Mouse (Mus musculus) mouse trophoblast stem cell (cell line): ENCODE results near the gene Cdkl4.

Experiments used
- in situ Hi-C, 2 experiments: fragments of 300-500 bp; cut with MseI, MboI; formaldehyde crosslinking; loops; 2 replicates in 1 of 2; 3 replicates in 1 of 2; pipeline ENCODE4 v1.15.1; 2025

The Cdkl4 gene

DNA sequence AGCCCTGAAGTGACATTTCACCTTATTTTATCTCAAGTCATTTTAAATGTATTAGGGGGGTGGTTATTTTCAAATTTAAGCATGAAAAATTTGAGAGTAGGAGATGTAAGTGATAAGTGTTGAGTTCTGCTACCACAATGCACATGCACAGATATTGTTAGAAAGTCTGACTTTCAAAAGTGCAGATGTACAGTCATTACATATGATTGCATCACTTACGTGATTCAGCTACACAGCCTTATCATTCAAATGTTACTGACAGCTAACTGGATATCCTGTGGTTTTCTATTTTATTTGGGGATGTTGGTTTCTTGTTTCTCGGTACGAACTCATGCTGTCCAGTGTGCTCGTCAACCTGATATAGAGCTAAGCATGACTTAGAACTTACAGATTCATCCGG, 92.5 kb downstream of the Cdkl4 start:
- in situ Hi-C loops, result no loop called here

DNA sequence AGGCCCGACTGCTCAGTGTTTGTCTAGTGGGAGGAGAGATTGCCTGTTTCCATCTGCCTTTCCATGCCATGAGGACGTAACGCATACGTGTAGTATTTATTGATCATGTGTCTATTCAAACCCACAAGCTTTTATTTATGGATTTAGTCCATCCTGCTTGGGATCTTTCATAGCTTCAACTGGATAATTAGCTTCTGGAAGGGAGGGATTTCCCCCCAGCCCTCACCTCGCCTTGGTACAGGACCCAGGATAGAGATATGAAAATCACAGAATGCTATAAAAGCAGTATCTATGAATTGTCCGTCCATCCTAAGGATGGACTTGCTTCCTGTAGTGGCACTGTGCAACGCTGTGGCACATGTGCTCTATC, 96.8 kb downstream of the Cdkl4 start:
- in situ Hi-C loops, result loop anchor here (5.0 kb wide), 2 partner anchors 66 to 71 kb away; no protein-coding TSS in a partner anchor

DNA sequence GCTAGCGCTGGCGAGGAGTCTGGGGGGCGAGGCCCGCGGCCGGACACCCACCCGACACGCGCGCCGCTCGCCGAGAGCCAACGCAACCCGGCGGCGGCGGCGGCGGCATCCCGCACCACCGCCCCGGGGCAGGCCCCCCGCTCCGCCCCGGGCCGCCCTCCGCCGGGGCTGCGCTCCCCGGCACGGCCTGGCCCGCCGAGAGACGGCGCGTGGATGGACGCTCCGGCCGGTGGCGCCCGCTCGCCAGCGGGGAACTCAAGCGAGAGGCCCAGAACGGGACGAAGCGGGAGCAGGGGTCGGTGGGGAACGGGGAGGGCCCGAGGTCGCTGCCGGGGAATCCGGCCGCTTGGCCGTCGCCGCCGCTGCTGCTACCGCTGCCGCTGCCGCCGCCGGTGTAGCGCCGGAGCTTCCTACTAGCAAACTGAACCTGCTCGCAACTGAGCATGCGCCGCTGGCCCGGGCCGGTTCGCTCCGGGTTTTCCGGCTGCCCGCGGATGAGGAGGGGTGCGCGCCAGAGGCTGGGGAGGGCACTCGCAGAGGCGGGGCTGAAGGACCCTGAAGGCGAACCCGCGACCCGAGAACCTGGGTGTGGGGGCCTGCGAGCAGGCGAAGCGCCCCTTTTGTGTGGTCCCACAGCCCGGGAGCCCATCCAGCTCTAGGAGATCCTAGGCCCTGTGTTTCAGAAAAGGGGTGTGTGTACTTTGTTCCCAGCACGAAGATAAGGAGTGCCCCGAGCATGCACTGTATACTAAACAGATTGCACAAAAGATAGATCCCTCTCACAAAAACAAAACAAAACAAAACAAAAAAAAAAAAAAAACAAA, 97.4 kb downstream of the Cdkl4 start, which contains the start of gene Sos1:
Gene Sos1 (minus strand): TSS at position 423 of the 824 bp plus-strand sequence.
- in situ Hi-C loops, result loop anchor here (5.0 kb wide), 2 partner anchors 67 to 72 kb away; no protein-coding TSS in a partner anchor

DNA sequence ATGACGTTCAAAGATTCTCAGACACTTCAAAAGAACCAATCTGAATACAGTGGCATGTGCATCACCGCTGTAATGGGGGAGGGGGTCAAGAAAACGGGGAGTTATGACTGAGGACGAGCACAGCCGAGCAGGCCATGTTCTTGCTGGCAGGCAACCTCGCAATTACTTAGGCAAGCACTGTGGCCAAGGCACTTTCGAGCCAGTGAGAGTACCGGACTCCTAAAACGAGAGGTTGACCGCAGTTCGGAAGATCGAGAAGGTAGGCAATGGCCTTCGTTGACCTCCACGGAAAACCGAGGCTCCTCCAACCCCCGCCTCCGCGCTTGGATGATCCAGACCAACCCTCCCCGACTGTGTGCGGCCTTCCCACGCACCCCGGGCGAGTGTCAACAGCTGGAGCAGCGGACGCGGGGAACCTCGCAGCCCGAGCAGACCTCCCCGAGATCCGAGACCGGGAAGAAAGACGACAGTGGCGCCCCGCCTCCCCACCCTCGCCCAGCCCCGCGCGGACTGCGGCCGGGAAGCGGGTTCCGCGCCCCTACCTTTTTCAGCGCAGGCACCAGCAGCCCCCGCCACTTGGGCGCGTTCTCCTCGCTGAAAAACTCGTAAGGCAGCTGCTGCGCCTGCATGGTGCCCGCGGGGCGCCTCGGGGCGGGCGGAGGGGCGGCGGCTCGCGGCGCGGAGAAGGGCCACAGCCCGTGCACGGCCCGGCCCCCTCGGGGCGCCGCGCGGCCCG, 98.2 kb downstream of the Cdkl4 start:
- in situ Hi-C loops, result loop anchor here (5.0 kb wide), 2 partner anchors 68 to 73 kb away; no protein-coding TSS in a partner anchor

DNA sequence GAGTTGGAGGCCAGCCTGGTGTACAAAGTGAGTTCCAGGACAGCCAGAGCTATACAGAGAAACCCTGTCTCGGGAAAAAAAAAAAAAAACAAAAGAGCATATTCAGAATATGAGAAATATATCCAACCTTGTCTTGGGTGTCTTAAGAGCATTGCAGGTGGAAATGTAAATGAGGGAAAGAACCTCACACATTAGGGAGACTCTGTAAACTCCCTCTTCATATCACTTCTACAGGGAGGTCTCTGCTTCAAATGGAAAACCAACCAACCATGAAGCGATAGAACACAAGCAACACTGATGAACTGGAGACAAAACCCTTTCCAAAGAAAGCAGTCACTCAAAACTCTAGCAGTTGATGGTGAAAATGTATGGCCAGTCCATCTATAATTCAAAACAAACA, 99.9 kb downstream of the Cdkl4 start:
- in situ Hi-C loops, result no loop called here

DNA sequence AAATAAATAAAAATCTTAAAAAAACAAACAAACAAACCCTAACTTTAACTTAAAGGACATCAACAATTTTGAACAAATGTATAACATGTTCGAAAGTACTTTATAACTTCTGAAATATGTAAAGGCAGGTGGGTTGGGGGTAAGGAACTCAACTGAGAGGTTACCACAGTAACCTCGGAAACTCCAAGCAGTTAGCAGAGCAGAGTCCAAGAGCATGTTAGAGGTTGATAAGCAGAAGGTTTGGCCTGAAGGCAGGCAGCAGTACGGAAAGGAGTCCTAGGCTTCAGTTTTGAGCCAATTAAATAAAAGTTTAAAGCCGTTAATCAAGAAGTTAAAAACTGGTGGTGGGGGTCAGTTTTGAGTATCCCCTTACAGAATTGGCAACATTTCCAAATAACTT, 101.1 kb downstream of the Cdkl4 start:
- in situ Hi-C loops, result no loop called here
